Mouse (Mus musculus) left cerebral cortex, adult 6 months (tissue): ENCODE results near the gene Clec4a3. TPM values are rescaled to one million over a fixed set of nuclear protein-coding genes. Genes with fewer than 3 reads are reported as not detected.

ENCODE experiments used
- long read RNA-seq, 2 experiments: library from polyadenylated mRNA; unstranded; transcript quantifications; one replicate each; pipeline ENCODE4 v2.0.0; 2019 to 2020
- polyA plus RNA-seq: library from polyadenylated mRNA; unstranded; fragments of <200 nt; fragmentation: Nextera tagmentation; gene quantifications from 2 replicates; pipeline ENCODE4 v1.2.3, GENCODE M21; 2021

Gene Clec4a3
- polyA plus RNA-seq, result 2.2 and 2.6 TPM in 2 replicates
- long read RNA-seq, experiment 1, partial matches to known transcripts, result 0 of 3 reads
- long read RNA-seq, experiment 1, other reads (novel, unspliced or antisense), result 0 of 3 reads
- long read RNA-seq, experiment 2, partial matches to known transcripts, result 0 of 3 reads
- long read RNA-seq, experiment 2, other reads (novel, unspliced or antisense), result 0 of 3 reads

GRCm38 (mm10) chr6:122952401-122952800, at the start of gene Clec4a3:
Gene Clec4a3, plus strand, starts transcription at chr6:122952515.

GRCm38 (mm10) chr6:122921451-122921850, 30.9 kb upstream of the Clec4a3 start, which contains the start of gene Clec4a1:
Gene Clec4a1, plus strand, starts transcription at chr6:122921848.

GRCm38 (mm10) chr6:122989876-122990437, 37.6 kb downstream of the Clec4a3 start, which contains the start of gene Clec4a4:
Gene Clec4a4, plus strand, starts transcription at chr6:122990367.

Other genes with a start within 250 kb of the Clec4a3 start
- not detected in 2 replicates for gene Nanog, start 245.0 kb upstream of the Clec4a3 start, polyA plus RNA-seq
- 26.6 and 28.1 TPM in 2 replicates for gene Slc2a3, start 150.9 kb upstream of the Clec4a3 start, polyA plus RNA-seq
- gene Foxj2, start 132.6 kb upstream of the Clec4a3 start, polyA plus RNA-seq, result 3.8 and 5.0 TPM in 2 replicates
- 1.1 and 1.8 TPM in 2 replicates for gene C3ar1, start 96.4 kb upstream of the Clec4a3 start, polyA plus RNA-seq
- gene Necap1, start 78.0 kb upstream of the Clec4a3 start, polyA plus RNA-seq, result 120 and 147 TPM in 2 replicates
- gene Clec4a1, start 30.7 kb upstream of the Clec4a3 start, polyA plus RNA-seq, result 0.17 and 0.46 TPM in 2 replicates
- gene Clec4a4, start 37.9 kb downstream of the Clec4a3 start, polyA plus RNA-seq, result not detected in 2 replicates
- not detected in 2 replicates for gene Clec4b1, start 97.4 kb downstream of the Clec4a3 start, polyA plus RNA-seq
- gene Clec4a2, start 153.9 kb downstream of the Clec4a3 start, polyA plus RNA-seq, result 2.3 and 2.5 TPM in 2 replicates
- not detected in 2 replicates for gene Clec4b2, start 220.4 kb downstream of the Clec4a3 start, polyA plus RNA-seq